Mouse (Mus musculus) CH12.LX (cell line): ENCODE data around the gene Amd1. TPM values are rescaled to one million over a fixed set of nuclear protein-coding genes. Genes with fewer than 3 reads are reported as not detected.
A peak's percentile ranks its signal among the peaks of the same experiment; 100 is the strongest.

ENCODE experiments used
- DNase-seq: peaks from one replicate; pipeline ENCODE4 v3.0.0-alpha.2; 2013; ENCODE audit errors: extremely low read depth
- H3K27ac ChIP-seq: 2 replicates; pipeline ENCODE4 v1.5.1; 2012; ENCODE audit warnings: low read depth, mild to moderate bottlenecking, control low read depth, moderate library complexity; ENCODE audit not compliant: insufficient read depth
- H3K27me3 ChIP-seq: replicated peaks from 2 replicates; pipeline ENCODE3; 2012; ENCODE audit warnings: inconsistent platforms
- H3K36me3 ChIP-seq, 2 experiments: replicated peaks in 1 of 2; 2 replicates each; pipeline versions ENCODE3 to v1.6.1; 2012; ENCODE audit warnings: inconsistent platforms in 1 of 2, low read length in 1 of 2, mild to moderate bottlenecking in 1 of 2, mixed read lengths in 1 of 2, moderate library complexity in 1 of 2; ENCODE audit not compliant: control insufficient read depth in 1 of 2, insufficient read depth in 1 of 2
- H3K4me1 ChIP-seq, 2 experiments: 2 replicates each; pipeline ENCODE4 v1.6.1; 2012; ENCODE audit warnings: inconsistent platforms in 1 of 2, moderate library complexity in 1 of 2; ENCODE audit not compliant: insufficient read depth in 2 of 2, control insufficient read depth in 1 of 2
- H3K4me2 ChIP-seq: 2 replicates; pipeline ENCODE4 v1.6.1; 2012; ENCODE audit warnings: low read depth, mild to moderate bottlenecking, control low read depth; ENCODE audit not compliant: poor library complexity, insufficient read depth, severe bottlenecking
- H3K4me3 ChIP-seq, 3 experiments: fragments of 150-350 bp in 1 of 3; sonication (generic) in 1 of 3; replicated peaks in 1 of 3; 2 replicates each; pipeline versions ENCODE3 to v1.5.1; 2011 to 2012; ENCODE audit warnings: low read depth in 2 of 3, low read length in 2 of 3, mild to moderate bottlenecking in 2 of 3, moderate library complexity in 2 of 3, control low read depth in 1 of 3, improper control_type of control experiment in 1 of 3, inconsistent platforms in 1 of 3, mixed read lengths in 1 of 3; ENCODE audit not compliant: poor library complexity in 1 of 3
- H3K79me2 ChIP-seq: replicated peaks from 2 replicates; pipeline ENCODE4 v1.6.1; 2012; ENCODE audit warnings: mild to moderate bottlenecking, moderate library complexity; ENCODE audit not compliant: control insufficient read depth, poor library complexity, insufficient read depth, severe bottlenecking; ENCODE audit errors: extremely low read depth
- H3K9ac ChIP-seq: 2 replicates; pipeline ENCODE4 v1.6.1; 2012; ENCODE audit warnings: low read depth, mild to moderate bottlenecking, control low read depth, moderate library complexity; ENCODE audit not compliant: insufficient read depth
- H3K9me3 ChIP-seq: replicated peaks from 2 replicates; pipeline ENCODE3; 2012; ENCODE audit warnings: low read length, inconsistent platforms, mixed read lengths
- BHLHE40 ChIP-seq: IDR thresholded peaks from 2 replicates; pipeline ENCODE4 v1.6.1; 2011; ENCODE audit warnings: mild to moderate bottlenecking, low read depth, low read length, improper control_type of control experiment
- CTCF ChIP-seq, 2 experiments: IDR thresholded peaks in 1 of 2; conservative IDR thresholded peaks in 1 of 2; 2 replicates each; pipeline ENCODE4 v1.5.1; 2011 to 2012; ENCODE audit warnings: low read depth in 2 of 2, low read length in 2 of 2, improper control_type of control experiment in 1 of 2, inconsistent platforms in 1 of 2, mild to moderate bottlenecking in 1 of 2, moderate library complexity in 1 of 2
- ELF1 ChIP-seq: IDR thresholded peaks from 2 replicates; pipeline ENCODE4 v1.6.1; 2014; ENCODE audit warnings: low read depth, mild to moderate bottlenecking, inconsistent platforms, low read length, improper control_type of control experiment
- GABPA ChIP-seq: IDR thresholded peaks from 2 replicates; pipeline ENCODE4 v1.6.1; 2012; ENCODE audit warnings: low read depth, low read length, improper control_type of control experiment, inconsistent platforms; ENCODE audit not compliant: insufficient replicate concordance
- HCFC1 ChIP-seq: IDR thresholded peaks from 2 replicates; pipeline ENCODE4 v1.6.1; 2012; ENCODE audit warnings: low read depth, mild to moderate bottlenecking, inconsistent platforms, low read length, improper control_type of control experiment
- JUND ChIP-seq: conservative IDR thresholded peaks from 2 replicates; pipeline ENCODE4 v1.6.1; 2011; ENCODE audit warnings: low read depth, low read length, improper control_type of control experiment
- MAFK ChIP-seq: IDR thresholded peaks from 2 replicates; pipeline ENCODE4 v1.6.1; 2011; ENCODE audit warnings: low read length, improper control_type of control experiment; ENCODE audit not compliant: insufficient replicate concordance
- MAX ChIP-seq: IDR thresholded peaks from 2 replicates; pipeline ENCODE4 v1.6.1; 2011; ENCODE audit warnings: low read length, improper control_type of control experiment
- MAZ ChIP-seq: IDR thresholded peaks from 2 replicates; pipeline ENCODE4 v1.6.1; 2012; ENCODE audit warnings: low read depth, mild to moderate bottlenecking, inconsistent platforms, low read length, improper control_type of control experiment, moderate library complexity
- MEF2A ChIP-seq: IDR thresholded peaks from 2 replicates; pipeline ENCODE4 v1.6.1; 2014; ENCODE audit warnings: low read depth, mild to moderate bottlenecking, inconsistent platforms, low read length, improper control_type of control experiment, borderline replicate concordance
- RAD21 ChIP-seq: IDR thresholded peaks from 2 replicates; pipeline ENCODE4 v1.6.1; 2011; ENCODE audit warnings: low read depth, mild to moderate bottlenecking, low read length, improper control_type of control experiment, moderate library complexity
- RCOR1 ChIP-seq: conservative IDR thresholded peaks from 2 replicates; pipeline ENCODE4 v1.6.1; 2012; ENCODE audit warnings: low read depth, mild to moderate bottlenecking, inconsistent platforms, low read length, improper control_type of control experiment
- SMC3 ChIP-seq: IDR thresholded peaks from 2 replicates; pipeline ENCODE4 v1.6.1; 2011; ENCODE audit warnings: low read depth, low read length, improper control_type of control experiment
- dilution Hi-C: fragments of 300-500 bp; cut with MboI; formaldehyde crosslinking; loops from 2 replicates; pipeline ENCODE4 v1.14.3; 2020; ENCODE audit warnings: low sequenced_read_pairs; ENCODE audit not compliant: extremely low pct_unique_long_range_greater_than_20kb, extremely low pct_ligation_motif_present
- in situ Hi-C: fragments of 300-500 bp; cut with MboI; formaldehyde crosslinking; loops from 3 replicates; pipeline ENCODE4 v1.14.3; 2019; ENCODE audit warnings: low sequenced_read_pairs, low pct_ligation_motif_present, low pct_unique_long_range_greater_than_20kb, mixed read lengths
- polyA plus RNA-seq: library from polyadenylated mRNA; unstranded; fragments of >175 nt; gene quantifications from 2 replicates; pipeline ENCODE4 v1.2.1, GENCODE M21; 2012; ENCODE audit warnings: low read depth; ENCODE audit not compliant: insufficient read length
- total RNA-seq, 2 experiments: library from RNA; depleted of rRNA; stranded (reverse); fragments of 300-350 nt in 1 of 2; fragments of >200 nt in 1 of 2; gene quantifications; 2 replicates each; pipeline ENCODE4 v1.2.3; 2012 to 2014

The Amd1 gene
- total and polyA plus RNA-seq, 3 experiments, result 88.3 to 266 (median 165) TPM

GRCm38 (mm10) chr10:40256716-40257115, 45.3 kb downstream of the Amd1 start (continued):
- TF ChIP-seq MAFK, result no peak
- TF ChIP-seq JUND, result no peak
- no peak for TF ChIP-seq RAD21
- no peak for TF ChIP-seq CTCF (conservative IDR thresholded peaks at IDR 0.05 in 1 of 2, IDR thresholded peaks at IDR 0.05 in 1 of 2; ENCODE audit: low read depth in 2 of 2, low read length in 2 of 2)

DNA sequence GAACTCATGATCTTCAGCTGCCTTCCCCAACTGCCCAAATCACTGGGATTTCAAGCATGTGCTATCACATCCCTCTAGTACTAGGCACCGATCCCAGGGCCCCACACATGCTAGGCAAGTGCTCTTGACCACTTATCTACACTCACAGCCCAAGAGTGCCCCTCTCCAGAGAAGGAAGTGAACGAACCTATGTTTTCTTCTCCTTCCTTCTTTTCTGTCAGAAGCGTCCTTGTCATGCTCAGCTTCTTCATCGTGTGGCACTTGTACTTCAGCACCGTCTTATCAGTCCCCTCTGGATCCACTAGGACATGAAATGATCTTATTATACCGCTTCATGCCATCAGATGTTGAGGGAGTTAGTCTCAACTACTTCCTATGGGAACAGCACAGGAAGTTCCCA, 51.0 kb downstream of the Amd1 start:
- Histone ChIP-seq H3K4me3 (no peak overlapping the region), H3K4me2 (no peak overlapping the region), H3K9me3 (no peaks in the 10 kb centered on the region), H3K27ac (no peak overlapping the region), H3K27me3 (no peaks in the 10 kb centered on the region), H3K79me2 (peaks cover 6% of the 10 kb centered on the region), H3K9ac (no peak overlapping the region), H3K36me3 (peaks cover 51 to 66% of the 10 kb centered on the region in 2 experiments), H3K4me1 (peaks cover 3 to 10% of the 10 kb centered on the region in 2 experiments)
- in situ Hi-C loops, result no loop called here
- dilution Hi-C loops, result no loop called here
- TF ChIP-seq SMC3 (no peak), RAD21 (no peak), MEF2A (no peak), HCFC1 (no peak)
- DNase-seq, result no peak

DNA sequence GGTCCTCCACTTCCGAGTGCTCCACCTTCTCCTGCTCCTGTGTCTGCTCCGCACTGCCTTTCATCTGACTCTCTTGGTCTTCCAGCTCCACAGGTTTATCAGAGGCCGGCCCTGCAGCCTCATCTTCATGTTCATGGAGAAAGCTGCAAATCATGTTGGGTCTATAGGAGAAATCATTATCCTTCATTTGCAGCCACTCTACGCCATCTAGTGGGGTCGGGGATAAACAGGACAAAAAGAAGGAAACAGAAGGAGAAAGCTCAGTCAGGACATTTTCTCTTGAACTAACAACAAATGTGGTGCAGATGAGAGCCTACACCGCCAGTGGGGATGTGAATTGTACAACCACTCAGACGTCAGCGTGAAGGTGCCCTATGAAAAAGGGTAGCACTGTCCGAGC, 52.4 kb downstream of the Amd1 start:
- Histone ChIP-seq H3K79me2 (peaks cover 19% of the 10 kb centered on the region), H3K27ac (no peak overlapping the region), H3K4me3 (no peak overlapping the region), H3K27me3 (no peaks in the 10 kb centered on the region), H3K4me1 (peaks cover 3 to 17% of the 10 kb centered on the region in 2 experiments), H3K36me3 (peaks cover 51 to 65% of the 10 kb centered on the region in 2 experiments), H3K9me3 (no peaks in the 10 kb centered on the region), H3K9ac (no peak overlapping the region), H3K4me2 (no peak overlapping the region)
- dilution Hi-C loops (no loop called here), in situ Hi-C loops (no loop called here)
- TF ChIP-seq MAZ, result no peak
- no peak for TF ChIP-seq MAX
- peak in 1 of 2 experiments; percentile 24; a peak in 2 of 4 replicates for TF ChIP-seq CTCF (conservative IDR thresholded peaks at IDR 0.05 in 1 of 2, IDR thresholded peaks at IDR 0.05 in 1 of 2; ENCODE audit: low read depth in 2 of 2, low read length in 2 of 2)
- peak; percentile 15 for TF ChIP-seq RAD21
- TF ChIP-seq BHLHE40, result no peak
- TF ChIP-seq JUND, result no peak
- TF ChIP-seq ELF1, result no peak
- TF ChIP-seq GABPA, result no peak
- TF ChIP-seq RCOR1, result no peak
- DNase-seq, result no peak
